Mouse (Mus musculus): ENCODE results near the gene Slc35b2.

Slc35b2 gene

GRCm38 (mm10) chr17:45545278-45545961 is 18.3 kb upstream of the Slc35b2 start:
- no peak for DNase-seq (ENCODE audit: low spot score in 2 of 2)

GRCm38 (mm10) chr17:45546941-45547340 is 16.7 kb upstream of the Slc35b2 start:
- DNase-seq (ENCODE audit: low spot score in 2 of 2), result no peak

- no peak for DNase-seq (ENCODE audit: low spot score in 2 of 2)
Observed at GRCm38 (mm10) chr17:45547461-45548190, 16.0 kb upstream of the Slc35b2 start.

DNA sequence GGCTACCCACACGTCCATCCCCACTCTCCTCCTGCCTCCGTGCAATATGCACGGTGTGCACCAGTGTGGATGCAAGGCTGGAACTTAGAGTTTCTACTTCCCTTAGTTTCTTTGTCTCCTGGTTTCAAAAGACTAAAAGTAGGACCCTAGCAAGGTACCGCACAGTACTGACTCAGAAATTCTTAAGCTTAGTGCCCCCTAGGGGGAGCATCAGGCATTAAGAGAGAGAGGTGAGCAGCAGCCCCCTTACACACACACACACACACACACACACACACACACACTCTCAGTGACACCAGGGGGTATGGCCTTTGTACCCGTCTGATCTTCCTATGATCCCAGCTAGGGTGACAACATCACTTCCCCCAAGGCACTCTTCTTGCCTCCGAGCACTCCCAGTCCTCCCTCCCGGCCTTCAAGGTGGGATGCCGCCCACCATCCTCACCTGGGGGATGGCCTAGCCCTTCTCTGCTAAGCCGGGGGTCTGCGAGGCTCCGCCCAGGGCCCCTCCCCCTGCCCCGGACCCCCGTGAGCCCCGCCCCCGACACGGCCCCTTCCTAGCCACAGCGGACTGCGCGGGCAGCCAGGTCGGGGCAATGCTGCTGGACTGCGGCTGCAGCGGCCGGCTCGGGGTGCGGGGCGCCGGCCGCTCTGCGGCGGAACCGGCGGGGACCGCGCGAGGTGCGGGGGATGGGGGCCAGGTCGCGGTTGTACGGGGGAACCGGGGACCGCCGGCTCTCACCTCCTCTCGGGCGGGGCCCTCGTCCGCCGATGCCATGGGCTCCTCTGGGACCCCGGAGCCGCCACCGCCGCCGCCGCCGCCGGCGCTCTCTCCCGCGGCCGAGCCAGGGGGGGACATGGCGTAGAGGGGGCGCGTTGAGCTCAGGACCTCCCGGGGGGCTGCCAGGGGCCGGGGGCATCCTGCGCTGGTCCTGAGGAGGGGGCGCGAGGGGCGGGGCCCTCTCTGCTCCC is 14.8 kb upstream of the Slc35b2 start:
- DNase-seq (ENCODE audit: low spot score in 2 of 2), result peak in 1 of 2 experiments; percentile 82

DNA sequence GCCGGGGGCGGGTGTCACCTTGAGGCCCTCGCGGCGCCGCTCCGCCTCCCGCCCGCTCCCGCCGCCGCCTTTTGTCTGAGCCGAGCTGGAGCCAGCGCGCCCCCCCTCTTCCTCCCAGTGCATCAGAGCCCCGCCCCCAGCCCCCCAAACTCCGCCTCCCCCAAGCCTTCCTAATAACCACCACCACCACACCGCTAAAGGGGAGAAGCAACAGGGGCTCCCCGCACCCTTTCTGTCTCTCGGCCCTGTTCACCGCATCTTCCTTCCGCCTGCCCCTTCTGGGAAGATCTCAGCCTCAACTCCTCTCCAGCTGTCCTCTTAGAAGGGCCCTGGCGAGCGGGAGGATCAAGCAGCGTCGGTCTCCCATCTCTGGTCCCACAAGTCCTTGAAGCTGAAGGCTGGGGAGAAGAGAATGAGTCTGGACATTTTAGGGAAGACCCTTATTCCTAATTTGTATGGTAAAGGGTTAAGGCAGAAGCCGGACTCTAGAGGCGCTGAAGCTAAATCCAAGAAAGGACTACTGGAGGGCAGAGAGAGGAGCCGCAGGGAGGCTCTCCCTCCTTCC is 14.0 kb upstream of the Slc35b2 start, which contains the start of gene Tmem151b:
Tmem151b (minus strand) TSS at position 61 of the 565 bp plus-strand sequence.
- DNase-seq (ENCODE audit: low spot score in 2 of 2), result peak in 1 of 2 experiments; percentile 69

GRCm38 (mm10) chr17:45550253-45550652 is 13.4 kb upstream of the Slc35b2 start:
- DNase-seq (ENCODE audit: low spot score in 2 of 2), result no peak

DNA sequence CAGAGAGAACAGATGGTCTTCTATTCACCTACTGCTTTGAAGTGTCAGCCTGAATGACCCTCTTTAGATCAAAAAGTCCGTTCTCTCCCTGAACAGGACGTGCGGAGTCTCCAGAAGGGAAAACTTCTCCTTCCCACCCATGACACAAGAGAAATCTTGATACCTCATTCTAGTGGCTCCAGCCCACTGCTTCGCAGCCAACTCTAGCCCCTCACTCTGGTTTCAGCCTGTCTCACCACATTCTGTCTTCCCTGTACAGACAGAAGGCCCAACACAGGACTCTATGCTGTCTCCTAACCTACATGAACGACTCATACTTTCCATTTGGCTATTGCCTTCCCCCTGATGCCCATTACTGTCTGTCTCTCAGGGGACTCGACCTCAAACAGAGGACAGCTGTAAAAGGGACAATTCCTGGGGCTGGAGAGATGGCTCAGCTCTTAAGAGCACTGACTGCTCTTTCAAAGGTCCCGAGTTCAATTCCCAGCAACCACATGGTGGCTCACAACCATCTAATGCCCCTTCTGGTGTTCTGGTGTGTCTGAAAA is 12.4 kb upstream of the Slc35b2 start:
- DNase-seq (ENCODE audit: low spot score in 2 of 2), result no peak

- peak; percentile 88 to 91 for DNase-seq (ENCODE audit: low spot score in 2 of 2)
Observed at GRCm38 (mm10) chr17:45551816-45552451, 11.7 kb upstream of the Slc35b2 start.

GRCm38 (mm10) chr17:45553065-45553464 is 10.6 kb upstream of the Slc35b2 start:
- DNase-seq (ENCODE audit: low spot score in 2 of 2), result no peak

GRCm38 (mm10) chr17:45554420-45554819 is 9.3 kb upstream of the Slc35b2 start:
- DNase-seq (ENCODE audit: low spot score in 2 of 2), result no peak

DNA sequence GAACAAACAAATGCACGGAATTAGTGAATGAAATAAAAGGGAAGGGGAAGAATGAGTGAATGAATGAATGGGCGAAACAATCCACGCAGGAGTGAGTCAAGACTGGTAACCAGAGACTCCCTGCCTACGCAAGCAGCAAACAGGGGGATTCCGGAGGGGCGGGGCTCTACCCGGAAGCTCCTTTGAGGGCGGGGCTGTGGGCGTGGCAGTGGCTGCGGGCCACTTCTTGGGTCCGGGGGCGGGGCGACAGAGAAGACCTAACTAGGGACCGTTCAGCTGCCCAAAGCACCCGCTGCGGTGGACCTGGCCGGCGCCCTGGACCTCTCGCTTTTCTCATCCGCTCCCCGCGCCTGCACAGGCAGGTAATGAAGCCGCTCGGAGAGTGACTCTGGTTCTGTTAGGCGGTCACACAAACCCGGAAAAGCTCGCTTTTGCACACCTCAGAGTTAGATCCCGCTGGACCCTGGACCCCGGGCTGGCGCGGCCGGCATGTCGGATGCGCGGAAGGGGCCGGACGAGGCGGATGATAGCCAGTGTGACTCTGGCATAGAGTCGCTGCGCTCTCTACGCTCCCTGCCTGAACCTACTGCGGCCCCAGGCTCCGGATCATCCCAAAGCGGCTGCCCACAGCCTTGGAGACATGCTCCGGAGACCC is 8.1 kb upstream of the Slc35b2 start, which contains the start of gene Nfkbie:
Nfkbie (plus strand) TSS at position 252 of the 655 bp plus-strand sequence.
- DNase-seq (ENCODE audit: low spot score in 2 of 2), result peak; percentile 88 to 93

- no peak for DNase-seq (ENCODE audit: low spot score in 2 of 2)
Observed at GRCm38 (mm10) chr17:45556107-45556489, 7.6 kb upstream of the Slc35b2 start.

- DNase-seq (ENCODE audit: low spot score in 2 of 2), result no peak
Observed at GRCm38 (mm10) chr17:45556514-45557245, 7.0 kb upstream of the Slc35b2 start.

DNA sequence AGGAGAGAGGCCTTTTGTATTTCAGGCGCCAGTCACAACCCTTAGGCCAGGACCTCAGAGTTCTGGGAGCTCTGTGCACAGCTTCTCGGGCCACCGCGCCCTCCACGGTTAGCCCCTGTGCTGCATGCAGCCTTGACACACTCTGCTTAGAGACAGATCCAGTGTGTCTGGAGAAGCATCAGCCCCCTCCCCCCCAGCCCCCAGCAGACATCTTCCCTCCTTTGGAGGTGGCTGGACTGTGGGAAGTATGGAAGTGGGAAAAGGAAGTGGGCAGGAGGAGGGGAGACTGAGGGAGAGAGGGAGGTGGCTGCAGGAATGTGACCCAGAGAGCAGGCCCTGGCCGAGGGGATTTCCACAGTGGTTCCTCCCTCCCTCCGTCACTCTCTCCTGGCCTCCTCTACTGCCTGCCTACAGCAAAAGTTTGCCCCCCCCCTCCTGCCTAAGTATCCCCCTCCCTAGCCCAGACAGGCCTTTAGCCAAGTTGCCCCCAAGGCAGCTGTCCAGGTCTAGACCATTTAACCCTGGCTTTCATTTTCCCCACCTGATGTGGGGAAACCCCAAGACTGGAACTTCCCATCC is 6.3 kb upstream of the Slc35b2 start:
- DNase-seq (ENCODE audit: low spot score in 2 of 2), result no peak

DNA sequence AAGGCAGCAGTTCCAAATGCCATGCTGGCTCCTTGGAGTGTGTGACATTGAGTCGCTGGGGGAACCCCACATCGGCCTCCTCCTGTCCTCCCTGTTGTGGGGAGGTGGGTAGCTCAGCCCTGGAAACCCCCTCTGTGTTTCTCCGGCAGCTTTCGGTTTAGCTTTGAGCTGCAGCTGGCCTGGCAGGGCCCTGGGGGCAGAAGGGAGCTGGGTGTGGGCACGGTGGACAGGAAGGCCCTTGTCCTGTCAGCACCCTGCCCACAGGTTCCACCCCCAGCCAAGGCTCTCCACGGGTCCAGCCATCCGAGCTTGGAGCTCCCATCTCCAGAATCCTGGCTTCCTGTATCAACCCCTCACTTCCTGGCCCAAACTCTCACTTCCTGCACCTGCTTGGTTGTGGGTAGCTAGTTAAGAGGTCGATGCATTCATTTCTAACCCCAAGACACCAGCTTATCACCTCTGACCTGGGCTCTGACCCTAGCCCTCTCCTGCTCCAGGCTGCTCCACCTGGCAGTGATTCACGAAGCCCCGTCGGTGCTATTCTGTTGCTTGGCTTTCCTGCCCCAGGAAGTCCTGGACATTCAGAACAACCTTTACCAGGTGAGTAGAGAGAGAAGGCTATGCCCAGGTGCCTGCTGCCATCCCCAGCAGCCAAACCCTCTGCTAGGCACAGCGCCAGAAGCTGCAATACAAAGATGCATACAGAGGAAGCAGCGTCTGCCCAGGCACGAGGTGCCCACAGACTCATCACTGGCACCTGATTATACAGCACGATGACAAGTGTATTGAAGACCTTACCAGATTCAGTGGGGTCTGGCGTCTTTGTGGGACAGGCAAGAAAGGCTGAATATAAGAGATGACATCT is 5.4 kb upstream of the Slc35b2 start:
- no peak for DNase-seq (ENCODE audit: low spot score in 2 of 2)

- DNase-seq (ENCODE audit: low spot score in 2 of 2), result no peak
Observed at GRCm38 (mm10) chr17:45559732-45560525, 3.7 kb upstream of the Slc35b2 start.

DNA sequence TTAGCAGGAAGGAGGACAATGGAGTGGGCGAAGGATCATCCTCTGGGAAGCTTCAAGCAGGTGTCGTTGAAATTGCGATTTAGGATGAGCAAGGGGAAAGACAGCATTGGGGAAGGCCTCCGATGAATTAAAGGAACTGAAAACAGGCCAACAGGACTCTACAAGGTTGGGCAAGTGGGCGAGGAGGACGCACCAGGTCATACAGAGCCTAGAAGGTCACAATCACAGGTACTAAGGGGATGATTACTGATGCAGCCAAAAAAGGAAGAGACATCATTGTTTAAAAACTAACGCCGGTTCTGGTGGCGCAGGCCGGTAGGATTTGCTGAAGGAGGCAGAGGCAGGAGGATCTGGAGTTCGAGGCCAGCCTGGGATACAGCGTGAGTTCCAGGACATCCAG is 458 bp upstream of the Slc35b2 start:
- no peak for DNase-seq (ENCODE audit: low spot score in 2 of 2)

Measured in right cerebral cortex, adult 2 months (tissue).